Mouse (Mus musculus) embryonic facial prominence, embryonic 11.5 days (tissue): Measurements from ENCODE around the gene Gm44596. TPM values are rescaled to one million over a fixed set of nuclear protein-coding genes. Genes with fewer than 3 reads are reported as not detected.

Experiments used
- ATAC-seq: fragments of 200-750 bp; cut with Nextera tagmentation; replicated peaks from 2 replicates; pipeline ENCODE4 v1.8.0; 2017; ENCODE audit warnings: low read depth; ENCODE audit not compliant: insufficient number of reproducible peaks, low FRiP score, low TSS enrichment
- DNase-seq: peaks from one replicate; pipeline ENCODE4 v3.0.0-alpha.2; 2015; ENCODE audit warnings: low spot score
- H3K27ac ChIP-seq: fragments of 300-500 bp; sonication (generic); replicated peaks from 2 replicates; pipeline ENCODE4 v1.5.1; 2014; ENCODE audit warnings: mild to moderate bottlenecking, low read depth, low read length, control low read depth
- H3K27me3 ChIP-seq: fragments of 300-500 bp; sonication (generic); 2 replicates; pipeline ENCODE4 v1.6.1; 2014; ENCODE audit warnings: mild to moderate bottlenecking, low read length, moderate library complexity, mixed read lengths; ENCODE audit not compliant: control insufficient read depth, insufficient read depth
- H3K36me3 ChIP-seq: fragments of 300-500 bp; sonication (generic); replicated peaks from 2 replicates; pipeline ENCODE4 v1.6.1; 2014; ENCODE audit warnings: low read depth, mild to moderate bottlenecking, low read length, moderate library complexity, mixed read lengths; ENCODE audit not compliant: control insufficient read depth, insufficient read depth
- H3K4me1 ChIP-seq: fragments of 300-500 bp; sonication (generic); 2 replicates; pipeline ENCODE4 v1.6.1; 2014; ENCODE audit warnings: low read length, mixed read lengths; ENCODE audit not compliant: control insufficient read depth, insufficient read depth
- H3K4me2 ChIP-seq: fragments of 300-500 bp; sonication (generic); 2 replicates; pipeline ENCODE4 v1.6.1; 2014; ENCODE audit warnings: low read depth, mild to moderate bottlenecking, control low read depth, low read length, moderate library complexity
- H3K4me3 ChIP-seq: fragments of 300-500 bp; sonication (generic); 2 replicates; pipeline ENCODE4 v1.5.1; 2014; ENCODE audit warnings: low read depth, low read length, control low read depth
- H3K9ac ChIP-seq: fragments of 300-500 bp; sonication (generic); replicated peaks from 2 replicates; pipeline ENCODE4 v1.6.1; 2014; ENCODE audit warnings: mild to moderate bottlenecking, control low read depth, low read length
- H3K9me3 ChIP-seq: fragments of 300-500 bp; sonication (generic); replicated peaks from 2 replicates; pipeline ENCODE4 v1.6.1; 2016; ENCODE audit warnings: mild to moderate bottlenecking, low read length, inconsistent platforms, mixed read lengths; ENCODE audit not compliant: control insufficient read depth
- WGBS: fragments of 180-500 bp; shearing (Covaris S2); extraction: QIAGEN DNeasy Blood & Tissue Kit; methylation state at CpG from one replicate; pipeline ENCODE4 v1.1.7; 2014; 5-methylcytosine and 5-hydroxymethylcytosine counted together
- polyA plus RNA-seq: library from polyadenylated mRNA; unstranded; fragments of >200 nt; fragmentation: Nextera tagmentation; extraction: Ambion mirVana; gene quantifications from 2 replicates; pipeline ENCODE4 v1.2.1, GENCODE M21; 2014

Gm44596 gene
- polyA plus RNA-seq, 1 experiment from 2014 or later = not detected

- H3K4me2 ChIP-seq = no peak overlapping the region
- no peaks in the 10 kb centered on the region for H3K4me1 ChIP-seq
- no peaks in the 10 kb centered on the region for H3K9me3 ChIP-seq
- no peak overlapping the region for H3K4me3 ChIP-seq
- DNase-seq = no peak
- H3K9ac ChIP-seq = no peak overlapping the region
- H3K27me3 ChIP-seq = no peaks in the 10 kb centered on the region
- WGBS = 91% methylated on average over 13 of the region's 13 CpGs
- no peak for ATAC-seq
- H3K27ac ChIP-seq = no peak overlapping the region
- no peaks in the 10 kb centered on the region; the same call in 1 of the 2 replicates for H3K36me3 ChIP-seq
These were observed 35.0 kb downstream of the Gm44596 start for GRCm38 (mm10) chr6:128410305-128410704.

GRCm38 (mm10) chr6:128411115-128411514 lies 35.8 kb downstream of the Gm44596 start:
- H3K27ac ChIP-seq = no peak overlapping the region
- DNase-seq (peak; percentile 79), ATAC-seq (peak; percentile 14)
- H3K9ac ChIP-seq = no peak overlapping the region
- H3K4me1 ChIP-seq = no peaks in the 10 kb centered on the region
- WGBS = 19% methylated on average over 3 of the region's 3 CpGs
- H3K4me2 ChIP-seq = no peak overlapping the region
- H3K36me3 ChIP-seq = no peaks in the 10 kb centered on the region; the same call in 1 of the 2 replicates
- no peaks in the 10 kb centered on the region for H3K27me3 ChIP-seq
- no peak overlapping the region for H3K4me3 ChIP-seq
- H3K9me3 ChIP-seq = no peaks in the 10 kb centered on the region

- H3K4me2 ChIP-seq = no peak overlapping the region
- DNase-seq = no peak
- H3K9ac ChIP-seq = no peak overlapping the region
- no peaks in the 10 kb centered on the region for H3K27me3 ChIP-seq
- H3K9me3 ChIP-seq = no peaks in the 10 kb centered on the region
- no peak overlapping the region for H3K4me3 ChIP-seq
- no peaks in the 10 kb centered on the region for H3K4me1 ChIP-seq
- no peak for ATAC-seq
- no peaks in the 10 kb centered on the region for H3K36me3 ChIP-seq
- 91% methylated on average over 5 of the region's 5 CpGs for WGBS
- no peak overlapping the region for H3K27ac ChIP-seq
These were observed 40.9 kb downstream of the Gm44596 start for GRCm38 (mm10) chr6:128416169-128416568.

GRCm38 (mm10) chr6:128418076-128418475 lies 42.8 kb downstream of the Gm44596 start:
- no peak for ATAC-seq
- Histone ChIP-seq H3K27ac (no peak overlapping the region), H3K9ac (no peak overlapping the region), H3K4me2 (no peak overlapping the region), H3K9me3 (no peaks in the 10 kb centered on the region), H3K27me3 (no peaks in the 10 kb centered on the region), H3K36me3 (no peaks in the 10 kb centered on the region), H3K4me1 (no peaks in the 10 kb centered on the region), H3K4me3 (no peak overlapping the region)
- DNase-seq = no peak
- 91% methylated on average over 1 of the region's 1 CpGs for WGBS

- Histone ChIP-seq H3K9me3 (no peaks in the 10 kb centered on the region), H3K4me1 (no peaks in the 10 kb centered on the region), H3K4me2 (no peak overlapping the region), H3K9ac (no peak overlapping the region), H3K36me3 (no peaks in the 10 kb centered on the region), H3K27me3 (no peaks in the 10 kb centered on the region), H3K4me3 (no peak overlapping the region), H3K27ac (no peak overlapping the region)
- WGBS = 93% methylated on average over 2 of the region's 2 CpGs
- DNase-seq (no peak), ATAC-seq (no peak)
These were observed 45.7 kb downstream of the Gm44596 start for GRCm38 (mm10) chr6:128421036-128421435.

- no peaks in the 10 kb centered on the region for H3K9me3 ChIP-seq
- H3K4me3 ChIP-seq = no peak overlapping the region
- no peak for ATAC-seq
- no peak overlapping the region for H3K4me2 ChIP-seq
- 95% methylated on average over 3 of the region's 3 CpGs for WGBS
- H3K36me3 ChIP-seq = no peaks in the 10 kb centered on the region
- no peaks in the 10 kb centered on the region for H3K4me1 ChIP-seq
- H3K9ac ChIP-seq = no peak overlapping the region
- H3K27me3 ChIP-seq = no peaks in the 10 kb centered on the region
- no peak overlapping the region for H3K27ac ChIP-seq
- no peak for DNase-seq
These were observed 46.2 kb downstream of the Gm44596 start for GRCm38 (mm10) chr6:128421480-128421879.

- Histone ChIP-seq H3K9ac (peak overlapping the region; percentile 81), H3K36me3 (no peaks in the 10 kb centered on the region), H3K4me1 (no peaks in the 10 kb centered on the region), H3K4me3 (peak overlapping the region; percentile 54), H3K27me3 (no peaks in the 10 kb centered on the region), H3K9me3 (no peaks in the 10 kb centered on the region), H3K4me2 (peak overlapping the region; percentile 46), H3K27ac (no peak overlapping the region; the same call in 1 of the 2 replicates)
- WGBS = 50% methylated on average over 15 of the region's 16 CpGs
- no peak for DNase-seq
- ATAC-seq = 0 out of 2 replicates have a peak, but pooled peaks have one; percentile 32
These were observed 48.4 kb downstream of the Gm44596 start for GRCm38 (mm10) chr6:128423496-128424268.

- peak within 1 kb of the TSS; percentile 54 for H3K4me3 ChIP-seq
- no peaks in the 10 kb centered on the region; the same call in 1 of the 2 replicates for H3K36me3 ChIP-seq
- H3K9ac ChIP-seq = peak within 1 kb of the TSS; percentile 81
- ATAC-seq (peak; percentile 91), DNase-seq (peak; percentile 97)
- H3K4me1 ChIP-seq = no peaks in the 10 kb centered on the region
- peak within 1 kb of the TSS; percentile 46 for H3K4me2 ChIP-seq
- H3K27ac ChIP-seq = peak within 1 kb of the TSS; percentile 87
- no peaks in the 10 kb centered on the region for H3K27me3 ChIP-seq
- WGBS = under 1% methylated on average over 42 of the region's 42 CpGs
- H3K9me3 ChIP-seq = no peaks in the 10 kb centered on the region
These were observed 49.1 kb downstream of the Gm44596 start, which contains the start of gene Itfg2 for GRCm38 (mm10) chr6:128424269-128425019. Gene Itfg2 (minus strand): TSS chr6:128424931.
